Mouse (Mus musculus) myocyte (in vitro differentiated cells): ENCODE measurements at regions not wholly inside any gene's neighbourhood (a gene's known extent, or its start where the extent isn't known, plus 50 kb on each side); places are given as distances from the start of the nearest gene placed in this dataset.

Experiments
- H3K27me3 ChIP-seq: one replicate; pipeline ENCODE4 v1.6.1; 2011; ENCODE audit not compliant: control insufficient read depth, insufficient read depth, insufficient read length
- H3K36me3 ChIP-seq: one replicate; pipeline ENCODE4 v1.6.1; 2011; ENCODE audit not compliant: control insufficient read depth, insufficient read depth
- H3K4me2 ChIP-seq: one replicate; pipeline ENCODE4 v1.6.1; 2011; ENCODE audit warnings: low read depth, control low read depth
- H3K4me3 ChIP-seq: one replicate; pipeline ENCODE4 v1.5.1; 2011; ENCODE audit warnings: mild to moderate bottlenecking, control low read depth, moderate library complexity
- H3K79me2 ChIP-seq: one replicate; pipeline ENCODE4 v1.6.1; 2011; ENCODE audit not compliant: control insufficient read depth, insufficient read depth
- H3ac ChIP-seq: one replicate; pipeline ENCODE4 v1.6.1; 2011; ENCODE audit not compliant: control insufficient read depth, insufficient read length
- CEBPB ChIP-seq: IDR thresholded peaks from 2 replicates; pipeline ENCODE4 v1.6.1; 2011; ENCODE audit warnings: mild to moderate bottlenecking, moderate library complexity; ENCODE audit not compliant: poor library complexity, insufficient read depth, severe bottlenecking
- E2F4 ChIP-seq: IDR thresholded peaks from one replicate; pipeline ENCODE4 v1.6.1; 2011; ENCODE audit warnings: mild to moderate bottlenecking, control low read depth, moderate library complexity; ENCODE audit not compliant: insufficient read depth
- MAX ChIP-seq: IDR thresholded peaks from one replicate; pipeline ENCODE4 v1.6.1; 2011; ENCODE audit warnings: low read depth, mild to moderate bottlenecking, control low read depth
- MYOD1 ChIP-seq, 3 experiments: IDR thresholded peaks; one replicate each; pipeline ENCODE4 v1.6.1; 2011; ENCODE audit warnings: control low read depth in 2 of 3, low read depth in 2 of 3, mild to moderate bottlenecking in 2 of 3, moderate library complexity in 1 of 3; ENCODE audit not compliant: insufficient read length in 2 of 3, control insufficient read depth in 1 of 3
- MYOG ChIP-seq, 3 experiments: IDR thresholded peaks; one replicate each; pipeline ENCODE4 v1.6.1; 2011; ENCODE audit warnings: control low read depth in 2 of 3, low read depth in 2 of 3, mild to moderate bottlenecking in 2 of 3; ENCODE audit not compliant: insufficient read length in 2 of 3, control insufficient read depth in 1 of 3, insufficient read depth in 1 of 3
- POLR2A ChIP-seq: IDR thresholded peaks from one replicate; pipeline ENCODE4 v1.6.1; 2011; ENCODE audit warnings: low read depth, mild to moderate bottlenecking, control low read depth, moderate library complexity; ENCODE audit not compliant: insufficient read length
- POLR2AphosphoS2 ChIP-seq: IDR thresholded peaks from one replicate; pipeline ENCODE4 v1.6.1; 2011; ENCODE audit warnings: low read depth, control low read depth; ENCODE audit not compliant: insufficient read length
- REST ChIP-seq: IDR thresholded peaks from one replicate; pipeline ENCODE4 v1.6.1; 2011; ENCODE audit warnings: mild to moderate bottlenecking, control low read depth, moderate library complexity; ENCODE audit not compliant: insufficient read depth, insufficient read length
- SRF ChIP-seq: IDR thresholded peaks from one replicate; pipeline ENCODE4 v1.6.1; 2011; ENCODE audit warnings: low read depth; ENCODE audit not compliant: control insufficient read depth, insufficient read length
- TCF12 ChIP-seq: IDR thresholded peaks from one replicate; pipeline ENCODE4 v1.6.1; 2011; ENCODE audit warnings: mild to moderate bottlenecking, control low read depth; ENCODE audit not compliant: poor library complexity, insufficient read depth, severe bottlenecking
- TCF3 ChIP-seq: IDR thresholded peaks from one replicate; pipeline ENCODE4 v1.6.1; 2011; ENCODE audit warnings: low read depth, control low read depth; ENCODE audit not compliant: insufficient read length
- USF1 ChIP-seq: IDR thresholded peaks from one replicate; pipeline ENCODE4 v1.6.1; 2011; ENCODE audit warnings: low read depth, mild to moderate bottlenecking, control low read depth, moderate library complexity

- Histone ChIP-seq H3K79me2 (no peaks in the 10 kb centered on the region), H3K27me3 (no peaks in the 10 kb centered on the region), H3K36me3 (no peaks in the 10 kb centered on the region), H3K4me3 (no peak overlapping the region), H3K4me2 (no peak overlapping the region), H3ac (no peak overlapping the region)
- TF ChIP-seq POLR2A, result no peak
- no peak for TF ChIP-seq USF1
- no peak for TF ChIP-seq TCF3
- no peak for TF ChIP-seq MAX
- TF ChIP-seq MYOD1 (IDR thresholded peaks at IDR 0.05; ENCODE audit: control insufficient read depth in 1 of 3, insufficient read length in 2 of 3, low read depth in 2 of 3), result no peak
- TF ChIP-seq POLR2AphosphoS2, result no peak
- TF ChIP-seq TCF12, result no peak
- no peak for TF ChIP-seq SRF
- TF ChIP-seq MYOG (IDR thresholded peaks at IDR 0.05; ENCODE audit: control insufficient read depth in 1 of 3, insufficient read depth in 1 of 3, insufficient read length in 2 of 3, low read depth in 2 of 3), result no peak
- no peak for TF ChIP-seq CEBPB
- no peak for TF ChIP-seq REST
- no peak for TF ChIP-seq E2F4
Measured at GRCm38 (mm10) chr16:84607503-84607902, 92.6 kb downstream of the A730009L09Rik start.

DNA sequence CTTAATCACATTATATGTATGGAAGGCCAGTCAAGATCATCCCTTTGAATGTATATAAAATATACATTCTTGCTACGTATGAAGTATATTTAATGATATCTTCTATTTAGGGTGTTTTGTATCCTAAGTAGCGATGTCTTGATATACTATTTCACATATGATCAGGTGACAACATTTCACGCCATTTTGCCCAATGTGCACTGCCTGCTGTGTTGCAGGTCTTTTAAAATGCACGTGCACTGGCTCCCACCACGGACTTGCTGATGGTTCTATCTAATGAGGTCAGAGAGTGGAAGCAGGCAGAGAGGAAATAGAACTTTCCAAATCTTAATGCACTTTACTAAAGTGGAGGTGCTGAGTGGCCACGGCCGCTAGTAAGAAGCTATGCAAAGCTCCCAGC, 100.8 kb downstream of the A730009L09Rik start:
- Histone ChIP-seq H3K79me2 (no peaks in the 10 kb centered on the region), H3K4me3 (no peak overlapping the region), H3K36me3 (no peaks in the 10 kb centered on the region), H3K4me2 (no peak overlapping the region), H3K27me3 (no peaks in the 10 kb centered on the region), H3ac (no peak overlapping the region)
- TF ChIP-seq USF1 (no peak), MAX (no peak), MYOG (IDR thresholded peaks at IDR 0.05; ENCODE audit: control insufficient read depth in 1 of 3, insufficient read depth in 1 of 3, insufficient read length in 2 of 3, low read depth in 2 of 3) (no peak), POLR2A (no peak), TCF3 (no peak), POLR2AphosphoS2 (no peak), TCF12 (no peak), CEBPB (no peak), REST (no peak), E2F4 (no peak), SRF (no peak), MYOD1 (IDR thresholded peaks at IDR 0.05; ENCODE audit: control insufficient read depth in 1 of 3, insufficient read length in 2 of 3, low read depth in 2 of 3) (no peak)

DNA sequence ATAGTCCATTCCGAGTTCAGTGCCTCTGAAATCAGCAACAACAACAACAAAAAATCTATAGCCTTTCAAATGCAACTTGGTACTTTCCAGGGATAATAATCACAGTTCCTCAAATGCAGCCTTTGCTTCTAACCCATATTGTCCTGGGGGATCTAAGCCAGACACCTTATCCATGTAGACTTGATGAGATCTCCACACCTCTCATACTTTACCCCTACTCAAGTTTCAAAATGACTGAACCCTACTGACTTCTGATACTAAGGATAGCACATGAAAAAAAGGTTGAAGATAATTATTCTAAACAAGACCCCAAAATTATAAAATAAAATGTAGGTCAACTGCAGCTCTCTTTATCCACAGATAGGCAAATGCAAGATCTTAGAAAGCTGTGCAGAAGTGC, 101.2 kb downstream of the A730009L09Rik start:
- H3K4me2 ChIP-seq, result no peak overlapping the region
- H3K36me3 ChIP-seq, result no peaks in the 10 kb centered on the region
- no peak overlapping the region for H3K4me3 ChIP-seq
- no peak overlapping the region for H3ac ChIP-seq
- no peaks in the 10 kb centered on the region for H3K27me3 ChIP-seq
- TF ChIP-seq MAX, result no peak
- no peak for TF ChIP-seq SRF
- H3K79me2 ChIP-seq, result no peaks in the 10 kb centered on the region

GRCm38 (mm10) chr16:84618379-84618778, 103.5 kb downstream of the A730009L09Rik start:
- Histone ChIP-seq H3K4me3 (no peak overlapping the region), H3K27me3 (no peaks in the 10 kb centered on the region)
- TF ChIP-seq REST, result no peak
- no peak for TF ChIP-seq TCF3
- no peak for TF ChIP-seq MYOG (IDR thresholded peaks at IDR 0.05; ENCODE audit: control insufficient read depth in 1 of 3, insufficient read depth in 1 of 3, insufficient read length in 2 of 3, low read depth in 2 of 3)
- no peak for TF ChIP-seq TCF12
- TF ChIP-seq MAX, result no peak
- no peak for TF ChIP-seq POLR2AphosphoS2
- no peak for TF ChIP-seq MYOD1 (IDR thresholded peaks at IDR 0.05; ENCODE audit: control insufficient read depth in 1 of 3, insufficient read length in 2 of 3, low read depth in 2 of 3)

DNA sequence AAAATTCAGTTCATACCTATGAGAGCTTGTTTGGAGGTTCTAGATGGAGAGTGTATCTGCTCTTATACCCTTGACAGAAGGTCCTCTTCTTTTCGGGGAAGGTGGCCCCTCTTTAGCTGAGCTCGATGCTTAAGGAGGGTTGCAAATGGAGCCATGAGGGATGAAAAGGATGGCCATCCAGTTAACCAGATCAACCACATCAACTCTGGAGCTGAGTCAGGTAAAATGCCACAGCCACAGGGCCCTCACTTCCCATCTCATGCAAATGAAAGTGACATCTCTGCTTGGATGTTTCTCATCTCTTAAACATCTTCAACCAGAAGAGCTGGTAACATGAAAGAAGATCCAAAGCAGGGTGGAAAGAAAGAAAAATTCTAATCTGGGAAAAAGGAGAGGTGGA, 105.0 kb downstream of the A730009L09Rik start:
- H3K4me2 ChIP-seq, result no peak overlapping the region
- H3K36me3 ChIP-seq, result no peaks in the 10 kb centered on the region
- TF ChIP-seq TCF12 (no peak), POLR2A (no peak), CEBPB (no peak), REST (no peak), E2F4 (no peak), TCF3 (no peak), MYOD1 (IDR thresholded peaks at IDR 0.05; ENCODE audit: control insufficient read depth in 1 of 3, insufficient read length in 2 of 3, low read depth in 2 of 3) (no peak), MAX (no peak), SRF (no peak), POLR2AphosphoS2 (no peak), MYOG (IDR thresholded peaks at IDR 0.05; ENCODE audit: control insufficient read depth in 1 of 3, insufficient read depth in 1 of 3, insufficient read length in 2 of 3, low read depth in 2 of 3) (no peak), USF1 (no peak)
- H3K79me2 ChIP-seq, result no peaks in the 10 kb centered on the region
- no peaks in the 10 kb centered on the region for H3K27me3 ChIP-seq
- H3K4me3 ChIP-seq, result no peak overlapping the region
- H3ac ChIP-seq, result no peak overlapping the region

More at GRCm38 (mm10) chr16:84618379-84618778, 103.5 kb downstream of the A730009L09Rik start:
- H3K36me3 ChIP-seq, result no peaks in the 10 kb centered on the region
- no peak overlapping the region for H3ac ChIP-seq
- H3K4me2 ChIP-seq, result no peak overlapping the region
- H3K79me2 ChIP-seq, result no peaks in the 10 kb centered on the region
